Mouse (Mus musculus): ENCODE results near the gene B4galt3.

- TF ChIP-seq EP300 (IDR thresholded peaks at IDR 0.05) (no peak), CTCF (IDR thresholded peaks at IDR 0.05) (no peak)
Measured at GRCm38 (mm10) chr1:171270573-171270900, 409 bp downstream of the B4galt3 start.
